Mouse (Mus musculus): ENCODE data around the gene Entpd2. TPM values are rescaled to one million over a fixed set of nuclear protein-coding genes. Genes with fewer than 3 reads are reported as not detected.
"Not testable (repeated sequence)": the region's sequence is repeated elsewhere in the genome, so short reads cannot be mapped to it uniquely, and the experiment has no call there.

Gene Entpd2
- polyA plus RNA-seq, 1 experiment from 2014 or later, result 1.6 TPM

- no peaks in the 10 kb centered on the region for H3K9me3 ChIP-seq (ENCODE audit: control insufficient read depth, low read length)
- no peaks in the 10 kb centered on the region for H3K36me3 ChIP-seq (ENCODE audit: control insufficient read depth, insufficient read depth, low read length)
- WGBS, result 3% methylated on average over 17 of the region's 17 CpGs
- H3K4me2 ChIP-seq (ENCODE audit: low read depth, low read length), result peak overlapping the region; percentile 46
- peaks cover 34% of the 10 kb centered on the region for H3K27me3 ChIP-seq (ENCODE audit: control insufficient read depth, insufficient read depth, low read length)
- ATAC-seq (ENCODE audit: low read depth), result no peak
- H3K4me3 ChIP-seq (ENCODE audit: low read depth, low read length), result peak overlapping the region; percentile 9; the same call in 1 of the 2 replicates
- no peak overlapping the region for H3K9ac ChIP-seq (replicated peaks; ENCODE audit: low read depth, low read length)
- peaks cover 27% of the 10 kb centered on the region for H3K4me1 ChIP-seq (ENCODE audit: control insufficient read depth, insufficient read depth, low read length)
- H3K27ac ChIP-seq (ENCODE audit: low read depth, low read length), result no peak overlapping the region
These were observed 5.1 kb downstream of the Entpd2 start for GRCm38 (mm10) chr2:25400764-25401163.

- peak overlapping the region; percentile 98 for H3K9ac ChIP-seq (replicated peaks; ENCODE audit: low read depth, low read length)
- peaks cover 3% of the 10 kb centered on the region; the same call in 1 of the 2 replicates for H3K36me3 ChIP-seq (ENCODE audit: control insufficient read depth, insufficient read depth, low read length)
- H3K27ac ChIP-seq (ENCODE audit: low read depth, low read length), result peak overlapping the region; percentile 92
- no peaks in the 10 kb centered on the region for H3K9me3 ChIP-seq (ENCODE audit: control insufficient read depth, low read length)
- peak overlapping the region; percentile 97 for H3K4me3 ChIP-seq (ENCODE audit: low read depth, low read length)
- WGBS, result 1% methylated on average over 12 of the region's 13 CpGs
- peaks cover 17% of the 10 kb centered on the region for H3K27me3 ChIP-seq (ENCODE audit: control insufficient read depth, insufficient read depth, low read length)
- peak overlapping the region; percentile 76 for H3K4me2 ChIP-seq (ENCODE audit: low read depth, low read length)
- peaks cover 27% of the 10 kb centered on the region for H3K4me1 ChIP-seq (ENCODE audit: control insufficient read depth, insufficient read depth, low read length)
- peak; percentile 47 for ATAC-seq (ENCODE audit: low read depth)
These were observed 6.8 kb downstream of the Entpd2 start for GRCm38 (mm10) chr2:25402377-25402971.

GRCm38 (mm10) chr2:25402972-25403601 is 7.4 kb downstream of the Entpd2 start:
- WGBS, result under 1% methylated on average over 46 of the region's 54 CpGs
- H3K4me2 ChIP-seq (ENCODE audit: low read depth, low read length), result peak overlapping the region; percentile 76
- H3K27ac ChIP-seq (ENCODE audit: low read depth, low read length), result peak overlapping the region; percentile 92
- ATAC-seq (ENCODE audit: low read depth), result peak; percentile 86
- peak overlapping the region; percentile 98 for H3K9ac ChIP-seq (replicated peaks; ENCODE audit: low read depth, low read length)
- H3K9me3 ChIP-seq (ENCODE audit: control insufficient read depth, low read length), result no peaks in the 10 kb centered on the region
- peaks cover 27% of the 10 kb centered on the region for H3K4me1 ChIP-seq (ENCODE audit: control insufficient read depth, insufficient read depth, low read length)
- peak overlapping the region; percentile 97 for H3K4me3 ChIP-seq (ENCODE audit: low read depth, low read length)
- H3K36me3 ChIP-seq (ENCODE audit: control insufficient read depth, insufficient read depth, low read length), result peaks cover 9% of the 10 kb centered on the region
- H3K27me3 ChIP-seq (ENCODE audit: control insufficient read depth, insufficient read depth, low read length), result peaks cover 12% of the 10 kb centered on the region

- ATAC-seq (ENCODE audit: low read depth), result no peak
- 90% methylated on average over 4 of the region's 4 CpGs for WGBS
- peaks cover 8% of the 10 kb centered on the region for H3K27me3 ChIP-seq (ENCODE audit: control insufficient read depth, insufficient read depth, low read length)
- H3K27ac ChIP-seq (ENCODE audit: low read depth, low read length), result peak overlapping the region; percentile 92; the same call in 1 of the 2 replicates
- peak overlapping the region; percentile 97 for H3K4me3 ChIP-seq (ENCODE audit: low read depth, low read length)
- peak overlapping the region; percentile 98 for H3K9ac ChIP-seq (replicated peaks; ENCODE audit: low read depth, low read length)
- H3K4me1 ChIP-seq (ENCODE audit: control insufficient read depth, insufficient read depth, low read length), result peaks cover 27% of the 10 kb centered on the region
- no peaks in the 10 kb centered on the region for H3K9me3 ChIP-seq (ENCODE audit: control insufficient read depth, low read length)
- peaks cover 15% of the 10 kb centered on the region for H3K36me3 ChIP-seq (ENCODE audit: control insufficient read depth, insufficient read depth, low read length)
- peak overlapping the region; percentile 76 for H3K4me2 ChIP-seq (ENCODE audit: low read depth, low read length)
These were observed 8.3 kb downstream of the Entpd2 start for GRCm38 (mm10) chr2:25403994-25404393.

GRCm38 (mm10) chr2:25408908-25409307 is 13.2 kb downstream of the Entpd2 start:
- no peak overlapping the region for H3K4me3 ChIP-seq (ENCODE audit: low read depth, low read length)
- no peak overlapping the region for H3K4me2 ChIP-seq (ENCODE audit: low read depth, low read length)
- ATAC-seq (ENCODE audit: low read depth), result no peak
- H3K27me3 ChIP-seq (ENCODE audit: control insufficient read depth, insufficient read depth, low read length), result no peaks in the 10 kb centered on the region
- no peak overlapping the region for H3K27ac ChIP-seq (ENCODE audit: low read depth, low read length)
- no peaks in the 10 kb centered on the region for H3K9me3 ChIP-seq (ENCODE audit: control insufficient read depth, low read length)
- no peak overlapping the region for H3K9ac ChIP-seq (replicated peaks; ENCODE audit: low read depth, low read length)
- H3K36me3 ChIP-seq (ENCODE audit: control insufficient read depth, insufficient read depth, low read length), result peaks cover 19% of the 10 kb centered on the region
- peaks cover 20% of the 10 kb centered on the region for H3K4me1 ChIP-seq (ENCODE audit: control insufficient read depth, insufficient read depth, low read length)
- WGBS, result 94% methylated on average over 10 of the region's 10 CpGs

GRCm38 (mm10) chr2:25413436-25413835 is 17.8 kb downstream of the Entpd2 start:
- not testable (repeated sequence) for H3K9ac ChIP-seq (replicated peaks; ENCODE audit: low read depth, low read length); H3K4me1 ChIP-seq (ENCODE audit: control insufficient read depth, insufficient read depth, low read length); H3K4me2 ChIP-seq (ENCODE audit: low read depth, low read length); H3K4me3 ChIP-seq (ENCODE audit: low read depth, low read length); H3K27me3 ChIP-seq (ENCODE audit: control insufficient read depth, insufficient read depth, low read length); H3K9me3 ChIP-seq (ENCODE audit: control insufficient read depth, low read length); H3K27ac ChIP-seq (ENCODE audit: low read depth, low read length); ATAC-seq (ENCODE audit: low read depth); H3K36me3 ChIP-seq (ENCODE audit: control insufficient read depth, insufficient read depth, low read length)

- H3K4me2 ChIP-seq (ENCODE audit: low read depth, low read length), result no peak overlapping the region
- no peaks in the 10 kb centered on the region for H3K4me1 ChIP-seq (ENCODE audit: control insufficient read depth, insufficient read depth, low read length)
- ATAC-seq (ENCODE audit: low read depth), result no peak
- no peak overlapping the region for H3K27ac ChIP-seq (ENCODE audit: low read depth, low read length)
- no peaks in the 10 kb centered on the region for H3K27me3 ChIP-seq (ENCODE audit: control insufficient read depth, insufficient read depth, low read length)
- 19% methylated on average over 3 of the region's 3 CpGs for WGBS
- no peak overlapping the region for H3K9ac ChIP-seq (replicated peaks; ENCODE audit: low read depth, low read length)
- H3K4me3 ChIP-seq (ENCODE audit: low read depth, low read length), result no peak overlapping the region
- H3K36me3 ChIP-seq (ENCODE audit: control insufficient read depth, insufficient read depth, low read length), result no peaks in the 10 kb centered on the region
- H3K9me3 ChIP-seq (ENCODE audit: control insufficient read depth, low read length), result no peaks in the 10 kb centered on the region
These were observed 21.8 kb downstream of the Entpd2 start for GRCm38 (mm10) chr2:25417426-25417825.

- peak; percentile 63; the same call in 1 of the 2 replicates for ATAC-seq (ENCODE audit: low read depth)
- no peak overlapping the region for H3K9ac ChIP-seq (replicated peaks; ENCODE audit: low read depth, low read length)
- H3K27me3 ChIP-seq (ENCODE audit: control insufficient read depth, insufficient read depth, low read length), result no peaks in the 10 kb centered on the region
- H3K9me3 ChIP-seq (ENCODE audit: control insufficient read depth, low read length), result no peaks in the 10 kb centered on the region
- no peak overlapping the region for H3K4me3 ChIP-seq (ENCODE audit: low read depth, low read length)
- no peaks in the 10 kb centered on the region for H3K36me3 ChIP-seq (ENCODE audit: control insufficient read depth, insufficient read depth, low read length)
- H3K4me2 ChIP-seq (ENCODE audit: low read depth, low read length), result no peak overlapping the region
- H3K27ac ChIP-seq (ENCODE audit: low read depth, low read length), result no peak overlapping the region
- WGBS, result 23% methylated on average over 3 of the region's 3 CpGs
- H3K4me1 ChIP-seq (ENCODE audit: control insufficient read depth, insufficient read depth, low read length), result no peaks in the 10 kb centered on the region
These were observed 26.2 kb downstream of the Entpd2 start for GRCm38 (mm10) chr2:25421896-25422295.

GRCm38 (mm10) chr2:25422587-25423410 is 27.1 kb downstream of the Entpd2 start, which contains the start of gene Fut7:
Fut7 (plus strand) TSS chr2:25423267.
- H3K27ac ChIP-seq (ENCODE audit: low read depth, low read length), result no peak within 1 kb of the TSS
- no peak for ATAC-seq (ENCODE audit: low read depth)
- no peaks in the 10 kb centered on the region for H3K27me3 ChIP-seq (ENCODE audit: control insufficient read depth, insufficient read depth, low read length)
- no peaks in the 10 kb centered on the region for H3K4me1 ChIP-seq (ENCODE audit: control insufficient read depth, insufficient read depth, low read length)
- H3K9ac ChIP-seq (replicated peaks; ENCODE audit: low read depth, low read length), result no peak within 1 kb of the TSS
- 69% methylated on average over 17 of the region's 17 CpGs for WGBS
- no peaks in the 10 kb centered on the region for H3K9me3 ChIP-seq (ENCODE audit: control insufficient read depth, low read length)
- H3K4me2 ChIP-seq (ENCODE audit: low read depth, low read length), result no peak within 1 kb of the TSS
- H3K36me3 ChIP-seq (ENCODE audit: control insufficient read depth, insufficient read depth, low read length), result no peaks in the 10 kb centered on the region
- no peak within 1 kb of the TSS for H3K4me3 ChIP-seq (ENCODE audit: low read depth, low read length)
